Mouse (Mus musculus) megakaryocyte, embryonic 14.5 days (primary cell): ENCODE results near the gene Mrpl34. TPM values are rescaled to one million over a fixed set of nuclear protein-coding genes. Genes with fewer than 3 reads are reported as not detected.
A peak's percentile ranks its signal among the peaks of the same experiment; 100 is the strongest.

Experiments used
- H3K27me3 ChIP-seq: replicated peaks from 2 replicates; pipeline ENCODE3; 2012; ENCODE audit warnings: inconsistent platforms
- H3K36me3 ChIP-seq: replicated peaks from 2 replicates; pipeline ENCODE3; 2012; ENCODE audit warnings: low read length, inconsistent platforms, mixed read lengths
- H3K4me1 ChIP-seq: 2 replicates; pipeline ENCODE4 v1.6.1; 2012; ENCODE audit warnings: inconsistent platforms
- H3K4me3 ChIP-seq: replicated peaks from 2 replicates; pipeline ENCODE3; 2012; ENCODE audit warnings: moderate library complexity, mild to moderate bottlenecking, inconsistent platforms
- H3K9me3 ChIP-seq: 2 replicates; pipeline ENCODE4 v1.6.1; 2012; ENCODE audit warnings: inconsistent platforms
- FLI1 ChIP-seq: IDR thresholded peaks from 2 replicates; pipeline ENCODE4 v1.6.1; 2012; ENCODE audit warnings: low read length, inconsistent platforms, mixed read lengths
- GATA1 ChIP-seq: IDR thresholded peaks from 3 replicates; pipeline ENCODE4 v1.6.1; 2012; ENCODE audit warnings: mixed read lengths, low read length, inconsistent platforms, borderline replicate concordance
- polyA plus RNA-seq: library from polyadenylated mRNA; stranded (reverse); fragments of >175 nt; gene quantifications from 2 replicates; pipeline ENCODE4 v1.2.3, GENCODE M21; 2012; ENCODE audit warnings: low replicate concordance; ENCODE audit not compliant: insufficient read depth

Mrpl34 gene
- polyA plus RNA-seq, 1 experiment: 242 TPM

DNA sequence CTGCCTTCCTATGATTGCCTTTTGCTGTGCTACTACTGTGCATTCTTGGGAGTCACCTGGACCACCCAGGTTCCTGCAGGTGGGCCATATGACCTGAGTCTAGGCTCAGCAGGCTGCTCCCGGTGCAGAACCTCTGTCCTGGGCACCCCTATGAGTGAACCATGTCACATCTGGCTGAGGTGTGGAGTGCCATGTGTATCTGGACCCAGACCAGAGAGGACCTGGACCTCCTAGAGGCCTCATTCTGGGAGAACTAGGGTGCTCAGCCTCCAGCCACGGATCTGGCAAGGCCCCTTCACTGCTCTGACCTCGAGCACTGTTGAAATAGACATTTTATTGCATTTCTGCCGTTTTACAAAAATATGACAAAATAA is 10.9 kb downstream of the Mrpl34 start:
- no peaks in the 10 kb centered on the region for H3K9me3 ChIP-seq
- H3K36me3 ChIP-seq: peaks cover 51% of the 10 kb centered on the region
- H3K4me3 ChIP-seq: peak overlapping the region; percentile 94
- TF ChIP-seq FLI1 (no peak), GATA1 (no peak)
- peaks cover 2% of the 10 kb centered on the region for H3K27me3 ChIP-seq
- H3K4me1 ChIP-seq: peaks cover 43% of the 10 kb centered on the region

DNA sequence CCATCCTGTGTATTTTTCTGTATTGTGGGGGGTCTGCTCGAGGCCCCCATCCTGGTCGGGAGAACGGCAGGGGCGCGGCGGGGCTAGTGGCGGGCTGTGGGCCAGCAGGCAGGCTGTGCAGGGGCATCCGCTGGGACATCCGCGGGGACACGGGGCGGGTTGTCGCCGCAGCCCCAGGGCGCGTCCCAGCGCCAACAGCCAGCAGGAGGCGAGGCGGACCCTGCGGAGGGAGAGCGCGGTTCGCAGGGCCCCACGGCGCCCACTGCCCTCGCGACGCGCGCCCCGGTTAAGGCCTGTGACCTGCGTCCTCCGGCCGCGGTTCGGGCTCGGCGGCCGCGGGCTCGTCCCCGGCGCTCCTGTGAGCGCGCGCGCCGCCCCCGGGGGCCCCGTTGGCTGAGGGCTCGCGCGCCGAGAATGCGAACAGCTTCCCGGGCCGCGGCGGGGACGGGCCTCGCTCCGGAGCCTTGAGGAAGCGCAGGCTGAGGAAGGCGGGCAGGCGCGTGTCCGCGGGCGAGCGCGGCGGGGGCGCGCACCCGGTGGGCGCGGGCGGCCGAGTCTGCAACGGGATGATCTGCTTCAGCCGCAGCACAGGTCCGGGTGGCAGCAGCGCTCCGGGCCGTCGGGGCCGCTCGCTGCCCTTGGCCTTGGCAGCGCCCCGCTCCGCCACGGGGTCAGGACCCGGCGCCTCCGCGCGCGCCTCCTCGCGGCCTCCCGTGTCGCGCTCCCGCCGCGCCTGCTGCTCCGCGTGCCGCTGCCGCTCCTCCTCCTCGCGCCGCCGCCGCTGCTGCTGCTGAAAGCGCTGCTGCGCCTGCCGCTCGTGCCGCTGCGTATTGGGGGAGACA is 11.6 kb downstream of the Mrpl34 start:
- H3K9me3 ChIP-seq: no peaks in the 10 kb centered on the region
- TF ChIP-seq GATA1: no peak
- TF ChIP-seq FLI1: no peak
- peaks cover 5% of the 10 kb centered on the region for H3K27me3 ChIP-seq
- H3K36me3 ChIP-seq: peaks cover 45% of the 10 kb centered on the region
- H3K4me3 ChIP-seq: peak overlapping the region; percentile 94
- H3K4me1 ChIP-seq: peaks cover 37% of the 10 kb centered on the region

GRCm38 (mm10) chr8:71477196-71477845 is 12.6 kb downstream of the Mrpl34 start:
- H3K9me3 ChIP-seq: no peaks in the 10 kb centered on the region
- no peak for TF ChIP-seq GATA1
- TF ChIP-seq FLI1: no peak
- H3K4me3 ChIP-seq: peak overlapping the region; percentile 94
- H3K27me3 ChIP-seq: peaks cover 7% of the 10 kb centered on the region
- H3K4me1 ChIP-seq: peaks cover 30% of the 10 kb centered on the region
- H3K36me3 ChIP-seq: peaks cover 35% of the 10 kb centered on the region

DNA sequence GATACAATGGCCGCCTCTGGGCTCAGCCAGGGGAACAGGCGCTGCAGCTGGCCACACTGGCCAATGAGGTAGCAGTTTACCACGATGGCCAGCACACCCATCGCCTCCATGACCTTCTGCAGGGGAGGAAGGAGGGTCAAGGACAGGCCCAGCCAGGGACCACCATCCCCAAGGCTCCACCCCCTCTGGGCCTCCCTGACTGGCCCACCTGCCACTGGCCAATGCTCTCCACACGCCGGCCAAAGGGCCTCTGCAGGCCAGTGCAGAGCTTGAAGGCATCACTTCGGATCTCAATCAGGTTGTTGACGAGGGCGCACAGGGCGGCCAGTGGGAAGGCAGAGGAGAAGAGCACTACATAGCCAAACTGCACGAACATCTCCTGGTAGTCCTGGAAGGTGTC is 14.2 kb downstream of the Mrpl34 start:
- H3K27me3 ChIP-seq: peaks cover 7% of the 10 kb centered on the region
- TF ChIP-seq GATA1: no peak
- TF ChIP-seq FLI1: no peak
- peaks cover 40% of the 10 kb centered on the region for H3K4me1 ChIP-seq
- peaks cover 19% of the 10 kb centered on the region for H3K36me3 ChIP-seq
- no peak overlapping the region for H3K4me3 ChIP-seq
- no peaks in the 10 kb centered on the region for H3K9me3 ChIP-seq

- Histone ChIP-seq H3K4me3 (no peak overlapping the region), H3K4me1 (peaks cover 56% of the 10 kb centered on the region), H3K36me3 (no peaks in the 10 kb centered on the region), H3K27me3 (peaks cover 19% of the 10 kb centered on the region), H3K9me3 (no peaks in the 10 kb centered on the region)
- no peak for TF ChIP-seq GATA1
- TF ChIP-seq FLI1: no peak
Observed at GRCm38 (mm10) chr8:71483932-71484331, 19.2 kb downstream of the Mrpl34 start.

- TF ChIP-seq FLI1 (no peak), GATA1 (no peak)
- H3K27me3 ChIP-seq: peaks cover 17% of the 10 kb centered on the region
- peak overlapping the region; percentile 64 for H3K4me3 ChIP-seq
- no peaks in the 10 kb centered on the region for H3K9me3 ChIP-seq
- peaks cover 64% of the 10 kb centered on the region for H3K4me1 ChIP-seq
- peaks cover 2% of the 10 kb centered on the region for H3K36me3 ChIP-seq
Observed at GRCm38 (mm10) chr8:71484736-71485135, 20.0 kb downstream of the Mrpl34 start.

GRCm38 (mm10) chr8:71485142-71486135 is 20.7 kb downstream of the Mrpl34 start, which contains the start of gene Ano8:
Gene Ano8 (minus strand): TSS chr8:71485963.
- no peaks in the 10 kb centered on the region for H3K9me3 ChIP-seq

DNA sequence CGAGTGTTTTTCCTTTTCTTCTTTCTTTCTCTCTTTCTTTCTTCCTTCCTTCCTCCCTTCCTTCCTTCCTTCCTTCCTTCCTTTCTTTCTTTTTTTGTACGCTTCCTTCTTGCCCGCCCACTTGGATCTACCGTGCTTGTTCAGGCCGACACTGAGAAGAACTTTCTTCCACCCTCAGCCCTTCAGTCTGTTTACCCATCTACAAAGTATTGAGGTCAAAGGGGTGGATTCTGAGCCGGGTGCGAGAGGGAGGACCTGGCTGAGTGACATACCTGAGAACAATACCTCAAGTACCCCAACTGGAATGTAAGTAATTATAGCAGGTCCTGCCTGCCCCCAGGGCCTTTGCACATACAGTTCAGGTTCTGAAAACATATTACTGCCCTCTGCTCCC is 21.4 kb downstream of the Mrpl34 start:
- H3K27me3 ChIP-seq: peaks cover 15% of the 10 kb centered on the region
- H3K9me3 ChIP-seq: no peaks in the 10 kb centered on the region
- peak overlapping the region; percentile 7 for H3K4me3 ChIP-seq
- peaks cover 15% of the 10 kb centered on the region for H3K36me3 ChIP-seq
- TF ChIP-seq FLI1 (no peak), GATA1 (no peak)
- peaks cover 70% of the 10 kb centered on the region for H3K4me1 ChIP-seq

More at GRCm38 (mm10) chr8:71485142-71486135, 20.7 kb downstream of the Mrpl34 start, which contains the start of gene Ano8:
- Histone ChIP-seq H3K4me1 (peaks cover 70% of the 10 kb centered on the region), H3K27me3 (peaks cover 17% of the 10 kb centered on the region), H3K36me3 (peaks cover 9% of the 10 kb centered on the region), H3K4me3 (peak within 1 kb of the TSS; percentile 94)
- no peak for TF ChIP-seq GATA1
- no peak for TF ChIP-seq FLI1
